In genomic region chr15:12447021-12447434, GRCm38 (mm10) we compare ENCODE assay signal across 9 mouse cellular contexts.
DNase-seq lines count a peak whose midpoint lies in the region; ATAC-seq and TF ChIP-seq lines count a peak whose summit lies in the region.
"Had no signal": no experiment of that assay in that cellular context is flagged by ENCODE, and none has a peak within 500 bp of the region (broad histone marks: within the 10 kb centered on the region; RNA-seq: fewer than 3 reads in every experiment).

No protein-coding gene starts in this region.

- no peak for ATAC-seq in heart, postnatal 0 days (ENCODE audit: insufficient read depth, low read depth)
- no peak for ATAC-seq in forebrain, embryonic 11.5 days (replicated peaks; ENCODE audit: low FRiP score)

- H3K27ac ChIP-seq in heart, postnatal 0 days (ENCODE audit: low read depth) = peak overlapping the region; percentile 3; the same call in 1 of the 2 replicates
- H3K27ac ChIP-seq in forebrain, embryonic 11.5 days (ENCODE audit: low read depth, low read length) = no peak overlapping the region
- H3K27ac ChIP-seq: hindbrain, embryonic 15.5 days had no signal

- H3K9ac ChIP-seq in heart, postnatal 0 days (replicated peaks; ENCODE audit: low read depth, low read length) = no peak overlapping the region
- H3K9ac ChIP-seq in forebrain, embryonic 11.5 days (ENCODE audit: low read length) = no peak overlapping the region
- H3K9ac ChIP-seq: hindbrain, embryonic 15.5 days had no signal

- 0 out of 2 replicates have a peak, but pooled peaks cover 4% of the 10 kb centered on the region for H3K4me1 ChIP-seq in heart, postnatal 0 days (ENCODE audit: control insufficient read depth, insufficient read depth)
- no peaks in the 10 kb centered on the region for H3K4me1 ChIP-seq in forebrain, embryonic 11.5 days (replicated peaks; ENCODE audit: control insufficient read depth, insufficient read depth, low read length)

- H3K4me2 ChIP-seq in heart, postnatal 0 days (ENCODE audit: low read depth, low read length) = peak overlapping the region; percentile 29; the same call in 1 of the 2 replicates
- no peak overlapping the region for H3K4me2 ChIP-seq in forebrain, embryonic 11.5 days (ENCODE audit: low read depth, low read length, severe bottlenecking)
- H3K4me2 ChIP-seq: hindbrain, embryonic 15.5 days had no signal

- H3K27me3 ChIP-seq in heart, postnatal 0 days (ENCODE audit: control insufficient read depth, insufficient read depth, low read length) = no peaks in the 10 kb centered on the region
- H3K27me3 ChIP-seq in forebrain, embryonic 11.5 days (ENCODE audit: control insufficient read depth, insufficient read depth, low read length) = no peaks in the 10 kb centered on the region
- H3K27me3 ChIP-seq: hindbrain, embryonic 15.5 days had no signal

- H3K36me3 ChIP-seq in heart, postnatal 0 days (replicated peaks; ENCODE audit: control insufficient read depth, insufficient read depth, low read length) = peaks cover 10% of the 10 kb centered on the region
- no peaks in the 10 kb centered on the region for H3K36me3 ChIP-seq in forebrain, embryonic 11.5 days (ENCODE audit: control insufficient read depth, insufficient read depth, low read length)
- H3K36me3 ChIP-seq: hindbrain, embryonic 15.5 days had no signal

- peak overlapping the region; percentile 13; the same call in 1 of the 2 replicates for H3K4me3 ChIP-seq in heart, postnatal 0 days (ENCODE audit: low read depth, low read length)
- H3K4me3 ChIP-seq in forebrain, embryonic 11.5 days (ENCODE audit: low read depth, low read length) = no peak overlapping the region
- H3K4me3 ChIP-seq: hindbrain, embryonic 15.5 days had no signal

- TF ChIP-seq CTCF in heart, postnatal 0 days (IDR thresholded peaks at IDR 0.05; ENCODE audit: low read depth) = no peak

- no peak for TF ChIP-seq EP300 in heart, postnatal 0 days (IDR thresholded peaks at IDR 0.05; ENCODE audit: low read depth)

- no peaks in the 10 kb centered on the region for H3K9me3 ChIP-seq in heart, postnatal 0 days (replicated peaks; ENCODE audit: control insufficient read depth, low read length)
- H3K9me3 ChIP-seq in forebrain, embryonic 11.5 days (ENCODE audit: control insufficient read depth, low read length) = no peaks in the 10 kb centered on the region
- H3K9me3 ChIP-seq: hindbrain, embryonic 15.5 days had no signal

- no peak for DNase-seq in heart, postnatal 0 days (ENCODE audit: low spot score)
- no peak for DNase-seq in heart, adult 9 months (ENCODE audit: low spot score in 2 of 2)
- DNase-seq in brain, adult 2 months (ENCODE audit: low read depth, low spot score) = peak; percentile 90
- DNase-seq in layer of hippocampus, adult 8-10 months (ENCODE audit: low spot score in 2 of 2) = peak; percentile 82 to 84
- peak; percentile 82 for DNase-seq in right cerebral cortex, adult 18-20 months
- DNase-seq in cerebellum, adult 18-20 months = no peak
- no peak for DNase-seq in forebrain, embryonic 11.5 days (ENCODE audit: low spot score)
- DNase-seq in kidney, adult 11 months = no peak

- WGBS in heart, postnatal 0 days = 62% methylated on average over 10 of the region's 10 CpGs
- 91% methylated on average over 10 of the region's 10 CpGs for WGBS in forebrain, embryonic 11.5 days

Comparison
In these comparisons a context has a peak if more than half of its experiments do, and no peak if none do; other contexts are left out.
1. DNase-seq: peak in brain, adult 2 months (single experiment), layer of hippocampus, adult 8-10 months (2 of 2) and right cerebral cortex, adult 18-20 months (single experiment); none in heart, postnatal 0 days (single experiment), heart, adult 9 months (0 of 2), cerebellum, adult 18-20 months (0 of 2), forebrain, embryonic 11.5 days (single experiment) and kidney, adult 11 months (single experiment).